Mouse (Mus musculus) kidney, embryonic 15.5 days (tissue): ENCODE measurements around the gene Wnt6. TPM values are rescaled to one million over a fixed set of nuclear protein-coding genes. Genes with fewer than 3 reads are reported as not detected.
A peak's percentile ranks its signal among the peaks of the same experiment; 100 is the strongest.

Experiments
- ATAC-seq: fragments of 200-750 bp; cut with Nextera tagmentation; replicated peaks from 2 replicates; pipeline ENCODE4 v1.8.0; 2017; ENCODE audit warnings: moderate TSS enrichment; ENCODE audit not compliant: low FRiP score
- H3K27ac ChIP-seq: fragments of 300-500 bp; sonication (generic); 2 replicates; pipeline ENCODE4 v1.5.1; 2015; ENCODE audit warnings: mild to moderate bottlenecking, inconsistent platforms
- H3K27me3 ChIP-seq: fragments of 300-500 bp; sonication (generic); 2 replicates; pipeline ENCODE4 v1.6.1; 2015; ENCODE audit warnings: inconsistent platforms
- H3K36me3 ChIP-seq: fragments of 300-500 bp; sonication (generic); 2 replicates; pipeline ENCODE4 v1.6.1; 2015; ENCODE audit warnings: inconsistent platforms
- H3K4me1 ChIP-seq: fragments of 300-500 bp; sonication (generic); 2 replicates; pipeline ENCODE4 v1.6.1; 2015; ENCODE audit warnings: inconsistent platforms
- H3K4me2 ChIP-seq: fragments of 300-500 bp; sonication (generic); 2 replicates; pipeline ENCODE4 v1.6.1; 2015; ENCODE audit warnings: moderate library complexity, mild to moderate bottlenecking, inconsistent platforms
- H3K4me3 ChIP-seq: fragments of 300-500 bp; sonication (generic); replicated peaks from 2 replicates; pipeline ENCODE4 v1.5.1; 2015; ENCODE audit warnings: mild to moderate bottlenecking, inconsistent platforms
- H3K9ac ChIP-seq: fragments of 300-500 bp; sonication (generic); 2 replicates; pipeline ENCODE4 v1.6.1; 2015; ENCODE audit warnings: mild to moderate bottlenecking, inconsistent platforms
- H3K9me3 ChIP-seq: fragments of 300-500 bp; sonication (generic); replicated peaks from 2 replicates; pipeline ENCODE4 v1.6.1; 2016; ENCODE audit warnings: inconsistent platforms
- WGBS: fragments of 180-500 bp; shearing (Covaris S2); methylation state at CpG from one replicate; pipeline ENCODE4 v1.1.7; 2015; ENCODE audit warnings: mixed read lengths; 5-methylcytosine and 5-hydroxymethylcytosine counted together
- polyA plus RNA-seq: library from polyadenylated mRNA; unstranded; fragments of >200 nt; fragmentation: Nextera tagmentation; extraction: Ambion mirVana; gene quantifications from 2 replicates; pipeline ENCODE4 v1.2.1, GENCODE M21; 2015

Gene Wnt6
- polyA plus RNA-seq, 1 experiment from 2014 or later, result 2.0 TPM

DNA sequence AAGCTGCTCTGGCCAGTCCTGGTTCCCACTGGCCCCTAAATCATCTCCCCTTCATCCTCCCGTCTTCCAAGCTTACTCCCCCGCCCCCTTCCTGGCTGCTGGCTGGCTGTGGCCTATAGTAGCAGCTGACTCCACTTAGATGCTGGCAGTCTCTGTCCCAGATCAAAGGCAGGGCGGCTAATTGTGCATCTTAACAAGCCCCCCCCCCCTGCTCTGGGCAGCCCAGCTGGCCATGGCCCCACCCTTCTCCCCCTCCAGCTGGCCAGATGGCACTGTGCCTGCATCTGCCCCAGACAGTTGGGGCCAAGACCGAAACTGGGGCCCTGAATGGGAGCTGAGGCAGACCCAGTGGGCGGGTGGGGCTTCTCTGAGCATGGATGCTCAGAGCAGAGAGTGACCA, 25.8 kb downstream of the Wnt6 start:
- no peak overlapping the region for H3K27ac ChIP-seq
- no peak overlapping the region for H3K9ac ChIP-seq
- no peaks in the 10 kb centered on the region for H3K36me3 ChIP-seq
- H3K4me2 ChIP-seq, result no peak overlapping the region
- peaks cover 99% of the 10 kb centered on the region for H3K27me3 ChIP-seq
- no peak overlapping the region for H3K4me3 ChIP-seq
- peak; percentile 46 for ATAC-seq
- H3K4me1 ChIP-seq, result peaks cover 33% of the 10 kb centered on the region
- H3K9me3 ChIP-seq, result no peaks in the 10 kb centered on the region
- WGBS, result 10% methylated on average over 5 of the region's 5 CpGs

DNA sequence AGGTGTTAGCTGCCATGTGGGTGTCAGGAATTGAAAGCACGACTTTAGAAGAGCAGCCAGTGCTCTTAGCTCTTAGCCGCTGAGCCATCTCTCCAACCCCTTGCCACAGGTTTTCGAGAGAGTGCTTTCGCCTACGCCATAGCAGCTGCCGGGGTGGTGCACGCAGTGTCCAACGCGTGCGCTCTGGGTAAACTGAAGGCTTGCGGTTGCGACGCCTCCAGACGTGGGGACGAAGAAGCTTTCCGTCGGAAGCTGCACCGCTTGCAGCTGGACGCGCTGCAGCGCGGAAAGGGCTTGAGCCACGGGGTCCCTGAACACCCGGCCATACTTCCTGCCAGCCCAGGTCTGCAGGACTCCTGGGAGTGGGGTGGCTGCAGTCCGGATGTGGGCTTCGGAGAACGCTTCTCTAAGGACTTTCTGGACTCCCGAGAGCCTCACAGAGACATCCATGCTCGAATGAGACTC, 28.8 kb downstream of the Wnt6 start:
- Histone ChIP-seq H3K4me3 (peak overlapping the region; percentile 10), H3K36me3 (no peaks in the 10 kb centered on the region), H3K4me1 (peaks cover 29% of the 10 kb centered on the region), H3K9me3 (no peaks in the 10 kb centered on the region), H3K27me3 (peaks cover 99% of the 10 kb centered on the region), H3K4me2 (peak overlapping the region; percentile 51), H3K9ac (no peak overlapping the region), H3K27ac (no peak overlapping the region)
- no peak for ATAC-seq
- under 1% methylated on average over 29 of the region's 29 CpGs for WGBS

DNA sequence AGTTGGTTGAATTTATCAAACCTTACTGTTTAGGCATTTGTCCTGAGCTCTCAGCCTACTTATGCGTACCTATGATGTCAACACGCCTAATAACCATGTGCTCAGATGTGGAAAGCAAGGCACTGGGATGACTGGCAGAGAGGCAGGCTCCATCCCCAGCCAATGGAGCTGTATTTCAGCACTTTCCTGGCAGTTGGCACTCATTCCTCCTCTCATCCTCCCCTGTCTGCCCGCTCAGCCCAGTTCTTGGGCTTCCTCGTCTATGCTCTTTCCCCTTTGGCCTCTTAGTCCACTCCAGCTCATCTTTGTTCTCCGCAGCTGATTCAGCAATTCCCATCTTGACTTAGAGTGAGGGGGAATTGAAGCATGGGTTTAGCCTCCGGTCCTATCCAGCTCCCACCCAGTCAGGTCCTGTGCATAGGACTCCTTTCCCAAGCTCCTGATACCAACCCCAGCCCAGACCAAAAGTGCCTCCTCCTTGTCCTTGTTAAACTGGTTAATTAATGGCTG, 30.0 kb downstream of the Wnt6 start:
- Histone ChIP-seq H3K4me1 (peaks cover 39% of the 10 kb centered on the region), H3K9ac (no peak overlapping the region), H3K27ac (no peak overlapping the region), H3K36me3 (no peaks in the 10 kb centered on the region), H3K27me3 (peaks cover 99% of the 10 kb centered on the region), H3K4me2 (no peak overlapping the region), H3K4me3 (no peak overlapping the region), H3K9me3 (no peaks in the 10 kb centered on the region)
- ATAC-seq, result no peak
- 49% methylated on average over 6 of the region's 6 CpGs for WGBS

DNA sequence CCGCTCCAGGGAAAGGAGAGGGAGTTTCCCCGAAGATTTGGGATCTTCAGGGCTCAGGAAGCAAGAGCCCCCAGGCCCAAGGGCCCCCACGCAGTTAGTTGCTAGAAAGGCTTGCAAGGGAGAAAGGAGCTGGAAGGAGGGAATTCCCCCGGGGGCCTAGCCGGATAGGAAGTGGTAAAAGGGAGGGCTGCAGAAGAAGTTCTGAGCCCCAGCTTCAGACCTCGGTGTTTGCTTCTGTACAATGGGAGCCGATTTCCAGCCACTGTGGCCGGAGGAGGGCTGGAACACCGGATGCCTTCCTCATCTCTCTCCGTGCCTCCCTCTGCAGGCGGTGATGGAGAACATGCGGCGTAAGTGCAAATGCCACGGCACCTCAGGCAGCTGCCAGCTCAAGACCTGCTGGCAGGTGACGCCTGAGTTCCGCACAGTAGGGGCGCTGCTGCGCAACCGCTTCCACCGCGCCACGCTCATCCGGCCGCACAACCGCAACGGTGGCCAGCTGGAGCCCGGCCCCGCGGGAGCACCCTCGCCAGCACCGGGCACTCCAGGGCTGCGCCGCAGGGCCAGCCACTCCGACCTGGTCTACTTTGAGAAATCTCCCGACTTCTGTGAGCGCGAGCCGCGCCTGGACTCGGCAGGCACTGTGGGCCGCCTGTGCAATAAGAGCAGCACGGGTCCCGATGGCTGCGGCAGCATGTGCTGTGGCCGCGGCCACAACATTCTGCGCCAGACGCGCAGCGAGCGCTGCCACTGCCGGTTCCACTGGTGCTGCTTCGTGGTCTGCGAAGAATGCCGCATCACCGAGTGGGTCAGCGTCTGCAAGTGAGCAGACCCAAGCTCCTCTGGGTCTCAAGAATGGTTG, 31.3 kb downstream of the Wnt6 start:
- H3K9me3 ChIP-seq, result no peaks in the 10 kb centered on the region
- peak overlapping the region; percentile 48 for H3K4me3 ChIP-seq
- H3K27ac ChIP-seq, result no peak overlapping the region
- no peaks in the 10 kb centered on the region for H3K36me3 ChIP-seq
- H3K4me2 ChIP-seq, result peak overlapping the region; percentile 88
- ATAC-seq, result peak; percentile 59
- H3K27me3 ChIP-seq, result peaks cover 99% of the 10 kb centered on the region
- peak overlapping the region; percentile 11; the same call in 1 of the 2 replicates for H3K9ac ChIP-seq
- peaks cover 46% of the 10 kb centered on the region for H3K4me1 ChIP-seq
- WGBS, result under 1% methylated on average over 57 of the region's 57 CpGs

DNA sequence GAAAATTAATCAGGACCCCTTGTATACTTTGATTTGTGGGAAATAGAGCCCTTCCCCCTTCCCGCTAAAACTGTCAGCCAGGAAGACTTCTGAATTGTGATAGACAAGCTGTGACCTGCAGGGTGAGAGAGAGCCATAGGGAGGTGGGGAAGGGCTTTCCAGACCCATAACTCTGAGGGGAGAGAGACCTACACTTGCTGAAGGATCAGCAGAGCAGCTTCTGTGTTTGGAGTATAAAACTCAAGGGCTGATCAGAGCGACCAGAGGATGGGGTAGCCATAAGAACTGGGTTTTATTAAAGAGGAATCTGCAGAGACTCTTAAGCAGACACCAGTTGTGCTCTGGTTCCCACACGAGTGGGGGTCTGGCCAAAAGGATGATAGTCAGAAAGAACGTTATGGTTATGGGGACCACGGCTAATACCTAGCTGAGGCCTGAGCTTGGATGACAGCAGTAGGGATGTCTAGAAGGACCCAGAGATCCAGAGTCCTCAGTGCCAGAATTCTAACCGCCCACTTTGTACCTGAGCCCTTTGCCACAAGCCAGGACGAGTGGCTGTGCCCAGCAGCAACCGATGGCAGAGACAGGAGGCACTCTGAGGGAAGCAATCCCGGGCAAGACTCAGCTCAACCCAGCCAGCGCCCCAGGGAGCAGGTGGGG, 32.6 kb downstream of the Wnt6 start:
- Histone ChIP-seq H3K4me3 (no peak overlapping the region), H3K9me3 (no peaks in the 10 kb centered on the region), H3K27me3 (peaks cover 99% of the 10 kb centered on the region), H3K36me3 (no peaks in the 10 kb centered on the region), H3K27ac (no peak overlapping the region), H3K4me2 (no peak overlapping the region), H3K9ac (no peak overlapping the region), H3K4me1 (peaks cover 53% of the 10 kb centered on the region)
- WGBS, result 10% methylated on average over 10 of the region's 10 CpGs
- no peak for ATAC-seq

DNA sequence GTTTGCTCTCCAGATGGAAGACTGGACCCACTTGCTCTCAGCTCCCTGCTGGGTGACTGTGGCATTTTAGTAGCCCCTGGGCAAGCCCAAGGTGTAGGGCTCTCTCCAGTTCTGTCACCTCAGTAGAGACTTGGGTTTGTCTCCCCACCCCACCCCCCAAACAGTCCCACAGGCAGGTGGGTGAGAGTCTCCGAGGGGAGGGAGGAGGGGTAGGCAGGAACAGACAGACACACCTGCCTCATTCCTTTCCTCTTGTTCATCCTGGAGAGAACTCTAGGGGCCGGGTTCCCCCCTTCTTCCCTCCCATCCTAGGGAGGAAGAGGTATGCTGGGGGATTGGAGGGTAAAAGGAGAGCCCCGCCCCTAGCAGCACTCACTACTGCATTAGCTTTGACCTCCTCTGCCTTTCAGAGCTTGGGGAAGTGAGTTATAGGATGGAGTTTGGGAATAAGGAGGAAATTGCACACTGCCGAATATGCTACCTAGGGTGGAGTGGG, 33.7 kb downstream of the Wnt6 start:
- peaks cover 99% of the 10 kb centered on the region for H3K27me3 ChIP-seq
- no peak overlapping the region for H3K9ac ChIP-seq
- peaks cover 50% of the 10 kb centered on the region for H3K4me1 ChIP-seq
- H3K4me3 ChIP-seq, result no peak overlapping the region
- H3K4me2 ChIP-seq, result no peak overlapping the region
- no peaks in the 10 kb centered on the region for H3K9me3 ChIP-seq
- WGBS, result 16% methylated on average over 4 of the region's 4 CpGs
- ATAC-seq, result no peak
- H3K27ac ChIP-seq, result no peak overlapping the region
- no peaks in the 10 kb centered on the region for H3K36me3 ChIP-seq

DNA sequence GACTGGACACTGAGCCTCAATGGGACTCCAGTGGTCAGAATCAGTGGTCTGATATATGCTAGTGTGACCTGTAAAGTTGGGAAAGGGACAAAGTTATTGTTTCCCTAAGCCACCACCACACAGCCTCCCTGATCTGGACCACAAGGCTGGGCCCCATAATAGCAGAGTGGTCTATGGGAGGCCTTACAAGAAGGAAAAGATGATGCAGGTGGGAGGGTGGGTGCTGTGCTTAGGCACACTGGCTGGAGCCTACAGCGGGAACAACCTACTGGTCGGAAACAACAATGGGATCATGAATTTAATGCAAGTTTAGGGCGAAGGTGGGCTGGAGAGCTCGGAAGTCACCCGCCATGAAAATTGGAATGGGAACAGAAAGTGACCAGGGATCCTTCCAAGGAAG, 34.2 kb downstream of the Wnt6 start:
- Histone ChIP-seq H3K4me2 (no peak overlapping the region), H3K4me1 (peaks cover 46% of the 10 kb centered on the region), H3K4me3 (no peak overlapping the region), H3K36me3 (no peaks in the 10 kb centered on the region), H3K27ac (no peak overlapping the region), H3K9me3 (no peaks in the 10 kb centered on the region), H3K27me3 (peaks cover 97% of the 10 kb centered on the region), H3K9ac (no peak overlapping the region)
- 19% methylated on average over 5 of the region's 5 CpGs for WGBS
- no peak for ATAC-seq

DNA sequence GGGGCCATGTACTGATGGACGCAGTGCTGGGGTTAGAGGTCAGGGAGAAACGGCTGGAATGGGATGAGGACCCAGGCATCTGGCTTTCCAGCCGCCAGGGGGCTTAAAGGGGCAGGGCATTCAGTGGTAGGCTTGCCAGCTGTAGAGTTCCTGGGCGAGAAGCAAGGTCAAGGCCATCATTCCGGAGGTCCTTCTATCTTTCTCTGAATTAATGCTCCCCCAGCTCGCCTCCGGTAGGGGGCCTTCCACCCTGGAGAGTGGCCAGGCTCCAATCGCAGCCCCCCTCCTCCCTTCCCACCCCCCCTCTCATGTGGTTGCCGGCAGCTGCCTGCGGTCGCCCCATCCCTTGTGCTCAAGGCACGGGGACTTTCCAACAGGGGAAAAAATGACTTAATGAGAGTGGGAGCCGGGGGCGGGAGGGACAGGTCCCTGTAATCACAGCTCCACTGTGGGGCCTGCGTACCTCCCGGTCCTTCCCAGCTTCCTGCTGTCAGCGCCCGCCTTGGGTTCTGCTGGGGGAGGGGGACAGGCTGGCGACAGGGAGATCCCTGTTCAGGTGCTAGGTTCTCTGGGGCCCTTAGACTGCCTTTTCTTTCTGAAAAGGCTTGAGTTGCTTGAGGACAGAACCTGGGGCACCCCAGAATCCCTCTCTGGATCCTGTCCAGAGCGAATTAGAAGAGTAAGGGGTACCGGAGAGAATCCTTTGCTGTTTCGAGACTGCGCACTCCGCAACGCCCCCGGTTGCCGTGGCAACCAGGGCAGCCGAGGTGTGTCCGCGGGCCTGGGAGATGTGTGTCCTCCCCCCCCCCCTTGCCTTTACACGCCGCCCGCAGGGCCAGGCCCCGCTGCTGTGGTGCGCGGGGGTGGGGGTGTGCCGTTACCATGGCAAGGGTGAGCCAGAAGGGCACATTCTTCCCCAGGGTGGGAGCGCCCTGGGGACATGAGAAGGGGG, 34.9 kb downstream of the Wnt6 start:
- Histone ChIP-seq H3K27ac (no peak overlapping the region), H3K9ac (0 out of 2 replicates have a peak overlapping the region, but pooled peaks have one; percentile 12), H3K36me3 (no peaks in the 10 kb centered on the region), H3K9me3 (no peaks in the 10 kb centered on the region), H3K4me3 (peak overlapping the region; percentile 28), H3K27me3 (peaks cover 98% of the 10 kb centered on the region), H3K4me1 (peaks cover 44% of the 10 kb centered on the region), H3K4me2 (peak overlapping the region; percentile 57)
- under 1% methylated on average over 38 of the region's 38 CpGs for WGBS
- no peak for ATAC-seq

DNA sequence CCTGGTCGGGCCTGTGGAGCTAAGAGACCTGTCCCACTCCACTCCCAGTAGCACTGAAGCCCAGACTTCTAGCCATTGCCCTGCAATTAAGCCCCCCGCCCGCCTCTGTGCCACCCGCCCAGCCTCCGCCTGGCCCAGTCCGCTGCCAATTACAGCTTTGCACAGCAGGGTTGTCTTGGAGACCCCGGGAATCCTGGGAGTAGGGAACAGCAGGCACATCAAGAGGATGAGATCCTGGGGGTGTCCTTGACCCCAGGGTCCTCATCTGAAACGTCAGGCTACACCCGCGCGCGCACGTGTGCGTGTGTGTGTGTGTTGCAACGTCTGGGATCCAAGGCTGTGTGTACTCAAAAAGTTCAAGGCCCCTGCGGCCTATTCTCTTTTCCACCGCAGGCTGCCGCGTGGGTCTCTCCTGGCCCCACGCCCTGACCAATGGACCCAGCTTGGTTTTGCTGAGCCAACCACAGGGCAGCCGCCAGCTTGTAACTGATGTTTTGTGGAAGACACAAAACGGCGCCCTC, 35.9 kb downstream of the Wnt6 start:
- H3K9ac ChIP-seq, result no peak overlapping the region
- H3K4me3 ChIP-seq, result peak overlapping the region; percentile 34; the same call in 1 of the 2 replicates
- no peaks in the 10 kb centered on the region for H3K9me3 ChIP-seq
- ATAC-seq, result peak; percentile 22
- peak overlapping the region; percentile 57 for H3K4me2 ChIP-seq
- 5% methylated on average over 23 of the region's 23 CpGs for WGBS
- H3K27me3 ChIP-seq, result peaks cover 94% of the 10 kb centered on the region
- H3K36me3 ChIP-seq, result no peaks in the 10 kb centered on the region
- H3K27ac ChIP-seq, result no peak overlapping the region
- peaks cover 43% of the 10 kb centered on the region for H3K4me1 ChIP-seq

DNA sequence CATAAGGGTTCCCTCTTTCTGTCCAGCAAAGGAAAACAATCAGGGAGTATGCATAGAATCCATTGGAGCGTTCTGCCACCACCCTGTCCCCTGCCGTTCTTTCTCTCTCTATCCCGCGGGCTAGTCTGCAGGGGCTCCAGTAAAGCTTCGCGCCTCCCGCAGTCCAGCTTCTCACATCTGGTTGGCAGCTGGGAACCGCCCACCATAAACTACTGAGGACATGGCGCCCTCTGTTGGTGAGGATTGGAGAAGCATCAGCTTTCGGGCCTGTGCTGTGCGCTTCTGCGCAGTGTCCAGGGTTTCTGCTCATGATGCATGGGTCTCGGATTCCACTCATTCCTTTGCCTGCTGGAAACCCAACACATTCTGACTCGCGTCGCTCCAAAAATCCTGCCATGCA, 36.4 kb downstream of the Wnt6 start:
- Histone ChIP-seq H3K4me1 (peaks cover 38% of the 10 kb centered on the region), H3K9me3 (no peaks in the 10 kb centered on the region), H3K4me3 (peak overlapping the region; percentile 34), H3K27me3 (peaks cover 90% of the 10 kb centered on the region), H3K36me3 (no peaks in the 10 kb centered on the region), H3K4me2 (peak overlapping the region; percentile 57), H3K27ac (no peak overlapping the region), H3K9ac (no peak overlapping the region)
- peak; percentile 84 for ATAC-seq
- WGBS, result 1% methylated on average over 16 of the region's 16 CpGs

DNA sequence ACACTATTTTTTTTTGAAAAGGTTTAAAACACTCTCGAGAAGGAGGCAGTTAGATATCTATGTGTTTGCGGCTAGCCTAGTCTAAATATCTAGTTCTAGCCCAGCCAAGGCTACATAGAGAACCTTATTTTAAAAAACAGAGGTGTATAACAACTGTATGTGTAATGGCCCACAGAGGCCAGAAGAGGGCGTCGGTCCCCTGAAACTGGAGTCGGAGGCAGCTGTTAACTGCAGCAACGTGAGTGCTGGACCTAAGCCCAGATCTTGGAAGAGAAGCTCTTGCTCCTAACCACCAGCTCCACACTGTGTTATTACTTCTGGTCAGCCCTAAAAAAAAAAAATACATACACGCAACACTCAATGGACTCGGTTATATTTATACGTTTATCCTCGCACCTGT, 37.3 kb downstream of the Wnt6 start:
- peaks cover 88% of the 10 kb centered on the region for H3K27me3 ChIP-seq
- no peaks in the 10 kb centered on the region for H3K9me3 ChIP-seq
- peaks cover 30% of the 10 kb centered on the region for H3K4me1 ChIP-seq
- no peak overlapping the region for H3K4me2 ChIP-seq
- no peak overlapping the region for H3K9ac ChIP-seq
- H3K27ac ChIP-seq, result no peak overlapping the region
- no peak overlapping the region for H3K4me3 ChIP-seq
- 53% methylated on average over 10 of the region's 10 CpGs for whole genome bisulfite sequencing
- ATAC-seq, result no peak
- no peaks in the 10 kb centered on the region for H3K36me3 ChIP-seq
